Mouse (Mus musculus): ENCODE results near the gene Mcm3ap.

- TF ChIP-seq CTCF (IDR thresholded peaks at IDR 0.05) = no peak
- TF ChIP-seq EP300 (IDR thresholded peaks at IDR 0.05; ENCODE audit: insufficient read depth, low read depth, low read length) = no peak
- TF ChIP-seq POLR2A (IDR thresholded peaks at IDR 0.05; ENCODE audit: insufficient read depth, low read depth, low read length) = no peak
These were observed 28.8 kb downstream of the Mcm3ap start for GRCm38 (mm10) chr10:76497522-76497921.

All from heart, adult 2 months (tissue).